Mouse (Mus musculus): Measurements from ENCODE around the gene Lce1j.

DNA sequence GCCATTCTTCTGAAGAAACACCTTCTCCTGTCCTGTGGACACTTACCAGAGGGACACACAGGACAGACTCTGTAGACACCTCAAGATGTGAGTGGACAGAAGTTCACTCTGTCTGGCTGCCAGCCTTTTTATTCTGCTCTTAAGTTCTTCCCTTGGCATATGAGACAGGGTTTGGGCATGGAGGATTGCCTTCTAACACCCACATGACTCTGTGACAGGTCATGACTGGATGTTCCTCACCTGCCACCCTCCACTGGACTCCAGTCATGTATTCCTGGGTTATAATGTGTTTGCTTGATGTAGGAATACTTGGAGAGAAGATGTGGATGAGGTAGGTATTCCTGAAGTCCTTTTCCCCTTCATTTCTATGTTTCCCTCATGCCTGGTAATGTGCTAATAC is 17.5 kb upstream of the Lce1j start, which contains the start of gene Lce1k:
- no peak for TF ChIP-seq CTCF (IDR thresholded peaks at IDR 0.05; ENCODE audit: extremely low read depth, insufficient read length, insufficient replicate concordance, low read depth, low read length)
- TF ChIP-seq POLR2A (IDR thresholded peaks at IDR 0.05; ENCODE audit: low read depth, low read length): no peak

Data from small intestine, adult 2 months (tissue).